8 mouse cellular contexts compared by ENCODE assay signal in the genomic region with DNA sequence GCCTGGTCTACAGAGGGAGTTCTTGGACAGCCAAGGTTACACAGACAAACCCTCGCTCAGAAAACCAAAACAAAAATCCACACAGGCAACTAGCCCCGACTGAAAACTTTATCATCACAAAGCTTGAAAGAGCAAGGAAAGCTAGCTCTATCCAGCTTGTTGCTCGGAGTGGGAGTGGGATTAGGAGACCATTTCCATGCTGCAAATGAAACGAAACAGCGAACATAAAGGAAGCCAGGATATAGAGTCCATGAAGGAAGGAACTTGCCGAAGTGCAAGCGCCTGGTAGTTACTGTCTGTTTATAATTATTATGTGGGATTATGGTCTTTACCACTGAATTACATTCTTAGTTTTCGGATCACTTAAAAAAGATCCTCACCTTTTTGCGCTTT. TPM values are rescaled to one million over a fixed set of nuclear protein-coding genes. Genes with fewer than 3 reads are reported as not detected.
DNase-seq lines count a peak whose midpoint lies in the region; ATAC-seq and TF ChIP-seq lines count a peak whose summit lies in the region.

No protein-coding gene starts in this region.

- no peaks in the 10 kb centered on the region for H3K27me3 ChIP-seq in spleen, adult 2 months (ENCODE audit: control insufficient read depth, insufficient read depth, low read length)
- H3K27me3 ChIP-seq in limb, embryonic 13.5 days, result no peaks in the 10 kb centered on the region
- peaks cover 2% of the 10 kb centered on the region; the same call in 1 of the 2 replicates for H3K27me3 ChIP-seq in neural tube, embryonic 14.5 days (ENCODE audit: control insufficient read depth, insufficient read depth, low read length)

- H3K4me3 ChIP-seq in spleen, adult 2 months (ENCODE audit: extremely low read depth, insufficient read depth, insufficient read length), result peak overlapping the region; percentile 66
- H3K4me3 ChIP-seq in limb, embryonic 13.5 days, result peak overlapping the region; percentile 95
- H3K4me3 ChIP-seq in neural tube, embryonic 14.5 days (ENCODE audit: low read depth, low read length), result peak overlapping the region; percentile 97

- H3K4me1 ChIP-seq in spleen, adult 2 months (ENCODE audit: control insufficient read depth, insufficient read depth, insufficient read length), result no peaks in the 10 kb centered on the region; the same call in none of the 2 replicates
- peaks cover 19% of the 10 kb centered on the region for H3K4me1 ChIP-seq in limb, embryonic 13.5 days
- peaks cover 13% of the 10 kb centered on the region for H3K4me1 ChIP-seq in neural tube, embryonic 14.5 days (ENCODE audit: control insufficient read depth, insufficient read depth, low read length)

- TF ChIP-seq POLR2A in spleen, adult 2 months (IDR thresholded peaks at IDR 0.05; ENCODE audit: low read depth, low read length), result no peak

- 0% methylated on average over 9 of the region's 9 CpGs for WGBS in spleen, adult 2 months
- under 1% methylated on average over 9 of the region's 9 CpGs for WGBS in limb, embryonic 13.5 days
- WGBS in neural tube, embryonic 14.5 days, result under 1% methylated on average over 9 of the region's 9 CpGs

- no peaks in the 10 kb centered on the region for H3K9me3 ChIP-seq in limb, embryonic 13.5 days
- H3K9me3 ChIP-seq in neural tube, embryonic 14.5 days (ENCODE audit: control insufficient read depth, low read length), result no peaks in the 10 kb centered on the region

- no peaks in the 10 kb centered on the region for H3K36me3 ChIP-seq in spleen, adult 2 months (ENCODE audit: control insufficient read depth, insufficient read depth, low read length)
- peaks cover 12% of the 10 kb centered on the region for H3K36me3 ChIP-seq in limb, embryonic 13.5 days
- H3K36me3 ChIP-seq in neural tube, embryonic 14.5 days (ENCODE audit: control insufficient read depth, insufficient read depth, low read length), result 0 out of 2 replicates have a peak, but pooled peaks cover 4% of the 10 kb centered on the region

- no peak for TF ChIP-seq CTCF in spleen, adult 2 months (IDR thresholded peaks at IDR 0.05; ENCODE audit: extremely low read depth, insufficient read depth, insufficient read length, insufficient replicate concordance)

- no peak for DNase-seq in spleen, adult 2 months (ENCODE audit: low read depth in 1 of 2, low spot score in 2 of 2)
- no peak for DNase-seq in spleen, adult 12 weeks (ENCODE audit: low spot score)
- no peak for DNase-seq in c-Kit-positive CD71-positive TER-119-positive erythroid progenitor cells, embryonic 14.5 days (ENCODE audit: low spot score)
- no peak for DNase-seq in B cell, adult 2 months
- DNase-seq in adrenal gland, postnatal 25 days, result no peak

- H3K4me2 ChIP-seq in limb, embryonic 13.5 days (replicated peaks), result peak overlapping the region; percentile 70
- H3K4me2 ChIP-seq in neural tube, embryonic 14.5 days (ENCODE audit: low read depth, low read length), result peak overlapping the region; percentile 89

- peak overlapping the region; percentile 69 for H3K9ac ChIP-seq in limb, embryonic 13.5 days
- peak overlapping the region; percentile 50 for H3K9ac ChIP-seq in neural tube, embryonic 14.5 days (replicated peaks; ENCODE audit: low read depth, low read length)

- ATAC-seq in erythroid progenitor cell, adult 5-6 weeks (replicated peaks; ENCODE audit: low FRiP score, poor library complexity, severe bottlenecking), result peak; percentile 37
- peak; percentile 20 for ATAC-seq in limb, embryonic 13.5 days (ENCODE audit: low FRiP score, low read depth)
- ATAC-seq in neural tube, embryonic 14.5 days (ENCODE audit: low read depth), result no peak

- peak overlapping the region; percentile 38; the same call in 1 of the 2 replicates for H3K27ac ChIP-seq in spleen, adult 2 months (ENCODE audit: insufficient read depth, low read length)
- peak overlapping the region; percentile 69 for H3K27ac ChIP-seq in limb, embryonic 13.5 days
- H3K27ac ChIP-seq in neural tube, embryonic 14.5 days (ENCODE audit: low read depth, low read length), result 0 out of 2 replicates have a peak overlapping the region, but pooled peaks have one; percentile 58

RNA-seq across cellular contexts. Expression of gene Clpx, which starts 0.5 kb away (rescaled TPM):
- 4.0 and 5.0 TPM in 2 replicates for polyA plus RNA-seq in spleen, adult 2 months (2012; rRNA removed)
- total RNA-seq in erythroid progenitor cell, adult 5-6 weeks (2015; ENCODE audit: low replicate concordance), result 20.1 and 20.2 TPM in 2 replicates
- total RNA-seq in erythroid progenitor cell, adult 5-6 weeks (2017; ENCODE audit: low replicate concordance), result 30.4 and 56.9 TPM in 2 replicates
- polyA plus RNA-seq in limb, embryonic 13.5 days (2015; fragmentation: Nextera tagmentation; extraction: Ambion mirVana), result 62.3 and 66.2 TPM in 2 replicates
- polyA plus RNA-seq in neural tube, embryonic 14.5 days (2014; fragmentation: Nextera tagmentation; extraction: Ambion mirVana), result 40.5 and 43.1 TPM in 2 replicates
- 57.3 and 57.5 TPM in 2 replicates for total RNA-seq in adrenal gland, postnatal 25 days (2021)

RNA-seq across cellular contexts. Expression of gene Cilp, which starts 28.6 kb away (rescaled TPM):
- polyA plus RNA-seq in spleen, adult 2 months (2012; rRNA removed), result 2.5 and 4.1 TPM in 2 replicates
- total RNA-seq in erythroid progenitor cell, adult 5-6 weeks (2015; ENCODE audit: low replicate concordance), result not detected in 2 replicates
- not detected in 2 replicates for total RNA-seq in erythroid progenitor cell, adult 5-6 weeks (2017; ENCODE audit: low replicate concordance)
- polyA plus RNA-seq in limb, embryonic 13.5 days (2015; fragmentation: Nextera tagmentation; extraction: Ambion mirVana), result 1.9 TPM in 2 replicates
- polyA plus RNA-seq in neural tube, embryonic 14.5 days (2014; fragmentation: Nextera tagmentation; extraction: Ambion mirVana), result 0.23 and 0.57 TPM in 2 replicates
- total RNA-seq in adrenal gland, postnatal 25 days (2021), result 4.0 and 4.3 TPM in 2 replicates

RNA-seq across cellular contexts. Expression of gene Pdcd7, which starts 52.3 kb away (rescaled TPM):
- polyA plus RNA-seq in spleen, adult 2 months (2012; rRNA removed), result 9.9 and 15.7 TPM in 2 replicates
- total RNA-seq in erythroid progenitor cell, adult 5-6 weeks (2015; ENCODE audit: low replicate concordance), result 7.2 and 13.4 TPM in 2 replicates
- 8.4 and 13.3 TPM in 2 replicates for total RNA-seq in erythroid progenitor cell, adult 5-6 weeks (2017; ENCODE audit: low replicate concordance)
- 10.4 and 10.6 TPM in 2 replicates for polyA plus RNA-seq in limb, embryonic 13.5 days (2015; fragmentation: Nextera tagmentation; extraction: Ambion mirVana)
- 12.3 and 12.5 TPM in 2 replicates for polyA plus RNA-seq in neural tube, embryonic 14.5 days (2014; fragmentation: Nextera tagmentation; extraction: Ambion mirVana)
- total RNA-seq in adrenal gland, postnatal 25 days (2021), result 16.1 and 19.0 TPM in 2 replicates
